Mouse (Mus musculus) thymus, adult 2 months (tissue): ENCODE results near the gene Zfp286. TPM values are rescaled to one million over a fixed set of nuclear protein-coding genes. Genes with fewer than 3 reads are reported as not detected.

Experiments used
- DNase-seq: peaks from one replicate; pipeline ENCODE4 v3.0.0; 2021
- H3K27ac ChIP-seq: fragments of 200-500 bp; 2 replicates; pipeline ENCODE4 v1.5.1; 2012; ENCODE audit warnings: low read length, control low read depth; ENCODE audit not compliant: control insufficient read depth, insufficient read depth
- H3K27me3 ChIP-seq: fragments of 200-500 bp; 2 replicates; pipeline ENCODE4 v1.6.1; 2012; ENCODE audit warnings: mild to moderate bottlenecking, low read length, moderate library complexity, mixed read lengths; ENCODE audit not compliant: control insufficient read depth, insufficient read depth
- H3K36me3 ChIP-seq: fragments of 200-500 bp; 2 replicates; pipeline ENCODE4 v1.6.1; 2012; ENCODE audit warnings: mild to moderate bottlenecking, low read length, moderate library complexity; ENCODE audit not compliant: control insufficient read depth, insufficient read depth
- H3K4me1 ChIP-seq: fragments of 200-500 bp; replicated peaks from 2 replicates; pipeline ENCODE4 v1.6.1; 2012; ENCODE audit warnings: low read length; ENCODE audit not compliant: control insufficient read depth, insufficient read depth
- H3K4me3 ChIP-seq: fragments of 200-500 bp; 2 replicates; pipeline ENCODE4 v1.5.1; 2012; ENCODE audit warnings: mild to moderate bottlenecking, low read length, control low read depth, moderate library complexity; ENCODE audit not compliant: control insufficient read depth, insufficient read depth
- CTCF ChIP-seq: fragments of 200-500 bp; IDR thresholded peaks from 2 replicates; pipeline ENCODE4 v1.5.1; 2012; ENCODE audit warnings: mild to moderate bottlenecking, control low read depth, low read length, moderate library complexity, borderline replicate concordance; ENCODE audit not compliant: control insufficient read depth, poor library complexity, insufficient read depth; ENCODE audit errors: extremely low read depth
- POLR2A ChIP-seq: fragments of 200-500 bp; IDR thresholded peaks from 2 replicates; pipeline ENCODE4 v1.6.1; 2012; ENCODE audit warnings: mild to moderate bottlenecking, low read length, control low read depth, moderate library complexity; ENCODE audit not compliant: control insufficient read depth, poor library complexity, insufficient read depth; ENCODE audit errors: extremely low read depth
- WGBS: fragments of 180-500 bp; shearing (Covaris S2); methylation state at CpG from one replicate; pipeline ENCODE4 v1.1.7; 2018; 5-methylcytosine and 5-hydroxymethylcytosine counted together
- polyA plus RNA-seq: library from polyadenylated mRNA; depleted of rRNA; stranded (reverse); fragments of >200 nt; gene quantifications from 2 replicates; pipeline ENCODE4 v1.2.3, GENCODE M21; 2012

The Zfp286 gene
- polyA plus RNA-seq, 1 experiment, result 5.0 TPM

- no peak overlapping the region for H3K27ac ChIP-seq
- 92% methylated on average over 9 of the region's 9 CpGs for WGBS
- H3K4me3 ChIP-seq, result no peak overlapping the region
- no peak for DNase-seq
- no peak for TF ChIP-seq POLR2A
- no peak for TF ChIP-seq CTCF
- H3K4me1 ChIP-seq, result peaks cover 18% of the 10 kb centered on the region
- H3K36me3 ChIP-seq, result no peaks in the 10 kb centered on the region
- no peaks in the 10 kb centered on the region for H3K27me3 ChIP-seq
Observed at GRCm38 (mm10) chr11:62825222-62826105, 36.2 kb upstream of the Zfp286 start.

GRCm38 (mm10) chr11:62824211-62824610 lies 34.9 kb upstream of the Zfp286 start:
- Histone ChIP-seq H3K27ac (no peak overlapping the region), H3K4me3 (no peak overlapping the region), H3K4me1 (peaks cover 25% of the 10 kb centered on the region), H3K27me3 (no peaks in the 10 kb centered on the region), H3K36me3 (no peaks in the 10 kb centered on the region)
- no peak for DNase-seq
- no peak for TF ChIP-seq CTCF
- TF ChIP-seq POLR2A, result no peak
- 45% methylated on average over 7 of the region's 7 CpGs for WGBS

- peaks cover 25% of the 10 kb centered on the region for H3K4me1 ChIP-seq
- no peak for DNase-seq
- no peak overlapping the region for H3K4me3 ChIP-seq
- no peak overlapping the region for H3K27ac ChIP-seq
- WGBS, result 13% methylated on average over 5 of the region's 5 CpGs
- no peaks in the 10 kb centered on the region for H3K36me3 ChIP-seq
- TF ChIP-seq CTCF, result no peak
- no peak for TF ChIP-seq POLR2A
- H3K27me3 ChIP-seq, result no peaks in the 10 kb centered on the region
Observed at GRCm38 (mm10) chr11:62821893-62822292, 32.6 kb upstream of the Zfp286 start.

- TF ChIP-seq POLR2A (peak; percentile 25; the same call in 1 of the 2 replicates), CTCF (no peak)
- peaks cover 25% of the 10 kb centered on the region for H3K4me1 ChIP-seq
- 1% methylated on average over 16 of the region's 16 CpGs for WGBS
Observed at GRCm38 (mm10) chr11:62820661-62821437, 31.6 kb upstream of the Zfp286 start.

GRCm38 (mm10) chr11:62820059-62820541 lies 30.8 kb upstream of the Zfp286 start, which contains the start of gene Trim16:
Gene Trim16 (plus strand): TSS chr11:62820231.
- H3K4me1 ChIP-seq, result peaks cover 25% of the 10 kb centered on the region
- no peak within 1 kb of the TSS for H3K27ac ChIP-seq
- peak within 1 kb of the TSS; percentile 34 for H3K4me3 ChIP-seq
- no peaks in the 10 kb centered on the region for H3K27me3 ChIP-seq
- peak; percentile 28 for DNase-seq
- no peaks in the 10 kb centered on the region for H3K36me3 ChIP-seq
- TF ChIP-seq POLR2A, result no peak
- no peak for TF ChIP-seq CTCF
- 1% methylated on average over 15 of the region's 15 CpGs for WGBS

More at GRCm38 (mm10) chr11:62820661-62821437, 31.6 kb upstream of the Zfp286 start:
- DNase-seq, result peak; percentile 7
- Histone ChIP-seq H3K36me3 (no peaks in the 10 kb centered on the region), H3K27ac (no peak overlapping the region), H3K27me3 (no peaks in the 10 kb centered on the region), H3K4me3 (peak overlapping the region; percentile 34)

- WGBS, result 87% methylated on average over 8 of the region's 8 CpGs
- DNase-seq, result no peak
- Histone ChIP-seq H3K4me1 (peaks cover 21% of the 10 kb centered on the region), H3K4me3 (no peak overlapping the region), H3K27ac (no peak overlapping the region), H3K27me3 (no peaks in the 10 kb centered on the region), H3K36me3 (no peaks in the 10 kb centered on the region)
- TF ChIP-seq POLR2A, result no peak
- TF ChIP-seq CTCF, result no peak
Observed at GRCm38 (mm10) chr11:62819059-62819686, 29.9 kb upstream of the Zfp286 start.
